Mouse (Mus musculus) right cerebral cortex, adult 18-20 months (tissue): ENCODE data around the gene Tent5c.
A peak's percentile ranks its signal among the peaks of the same experiment; 100 is the strongest.
"Not testable (repeated sequence)": the region's sequence is repeated elsewhere in the genome, so short reads cannot be mapped to it uniquely, and the experiment has no call there.

Experiments
- DNase-seq: peaks from one replicate; pipeline ENCODE4 v3.0.0; 2022; ENCODE audit warnings: mixed read lengths

Gene Tent5c

DNA sequence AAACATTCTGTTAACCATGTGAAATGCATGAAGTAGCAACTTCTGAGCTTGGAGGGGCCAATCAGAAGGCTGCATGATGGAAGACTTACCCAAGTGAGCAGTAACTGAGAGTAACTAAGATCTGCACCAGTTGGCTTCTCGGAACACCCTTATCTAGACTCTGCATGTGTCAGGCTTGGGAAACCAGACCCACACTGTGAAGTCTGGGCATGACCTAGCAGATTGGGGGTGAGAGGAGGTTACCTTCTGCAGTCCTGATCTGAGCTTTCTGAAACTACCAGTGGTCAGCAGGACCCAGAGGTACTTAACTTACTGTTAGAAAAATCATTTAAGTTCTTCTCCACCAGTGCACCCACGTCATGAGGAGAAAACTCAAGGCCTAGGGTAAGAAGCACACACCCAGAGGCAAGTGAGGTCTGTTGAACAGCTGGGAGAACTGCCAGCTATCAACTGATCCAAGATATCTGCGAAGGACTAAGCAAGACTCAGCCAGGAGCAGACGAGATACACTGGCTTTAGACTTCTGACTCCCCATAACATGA lies 50.6 kb downstream of the Tent5c start:
- DNase-seq: no peak

DNA sequence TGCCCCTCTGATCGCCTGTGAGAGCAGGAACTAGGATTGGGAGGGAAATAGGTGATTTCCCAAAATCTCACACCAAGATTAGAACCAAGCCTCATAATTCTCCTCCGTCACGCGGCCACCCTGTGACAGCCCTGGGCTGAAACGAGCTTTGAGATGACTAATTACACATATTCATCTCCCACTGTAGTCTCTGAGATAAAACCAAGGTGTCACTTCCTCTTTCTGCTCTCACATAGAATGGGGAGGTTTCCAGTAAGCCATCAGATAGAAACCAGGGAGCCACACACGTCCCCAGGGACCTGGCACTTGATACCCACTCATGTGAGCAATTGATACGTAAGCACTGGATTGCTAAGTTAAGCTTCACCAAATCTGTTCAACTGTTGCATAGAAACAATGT lies 52.4 kb downstream of the Tent5c start:
- DNase-seq: no peak

- no peak for DNase-seq
Observed at GRCm38 (mm10) chr3:100431705-100432104, 57.4 kb downstream of the Tent5c start.

DNA sequence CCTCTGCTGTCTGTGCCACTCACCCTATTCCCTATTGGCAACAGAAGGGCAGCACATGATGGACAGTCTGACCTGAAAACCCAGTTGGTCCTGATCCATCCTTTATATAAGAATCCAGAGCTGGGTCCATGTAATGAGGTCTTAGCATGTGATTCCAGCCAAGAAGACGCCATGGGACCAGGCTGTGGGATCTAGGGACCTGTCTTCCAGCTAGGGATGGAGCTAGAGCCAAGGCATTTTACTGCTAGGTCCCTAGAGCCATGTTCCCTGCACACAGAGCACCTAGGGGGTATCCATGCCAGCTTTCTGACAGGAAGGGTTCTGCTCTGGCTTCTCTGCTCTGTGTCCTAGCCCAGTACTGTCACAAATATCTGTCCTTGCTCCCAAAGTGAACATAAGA lies 58.4 kb downstream of the Tent5c start:
- DNase-seq: no peak

DNA sequence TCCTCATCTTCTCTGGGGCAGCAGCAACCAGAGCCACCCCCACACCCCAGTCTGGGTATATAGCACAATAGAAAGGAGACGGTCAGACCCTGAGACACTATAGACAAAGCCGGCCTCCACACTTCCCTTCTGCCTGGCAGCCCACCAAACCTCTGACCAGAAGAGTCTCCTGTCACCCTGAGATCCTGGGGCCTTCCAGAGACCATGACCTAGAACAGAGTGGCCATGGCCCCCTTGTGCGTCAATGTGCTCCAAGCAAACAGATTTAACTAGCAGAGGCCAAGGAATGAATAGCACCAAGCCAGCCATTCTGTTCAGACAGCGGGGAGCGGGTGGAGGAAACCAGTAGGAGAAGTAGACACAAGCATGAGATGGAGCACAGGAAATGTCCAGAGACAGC lies 59.0 kb downstream of the Tent5c start:
- DNase-seq: no peak

DNA sequence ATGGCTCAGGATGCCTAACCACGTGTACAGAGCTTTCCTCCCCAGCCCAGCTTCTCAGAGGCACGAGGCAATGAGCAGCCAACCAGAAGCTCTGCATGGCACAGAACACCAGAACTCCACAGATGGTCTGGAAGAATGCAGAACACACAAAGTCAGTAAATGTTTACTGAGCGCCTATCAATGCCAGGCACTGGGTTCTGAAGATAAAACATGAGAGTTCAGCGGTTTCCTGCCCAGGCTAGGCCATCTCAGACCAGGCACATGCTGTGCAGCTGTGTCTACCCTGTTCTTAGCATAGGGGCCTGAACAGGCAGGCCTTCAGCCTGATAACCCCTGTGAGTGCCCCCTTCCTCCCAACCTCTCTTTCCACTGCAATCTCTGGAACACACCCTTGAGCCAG lies 59.5 kb downstream of the Tent5c start:
- no peak for DNase-seq

- no peak for DNase-seq
Observed at GRCm38 (mm10) chr3:100427548-100427947, 61.6 kb downstream of the Tent5c start.

DNA sequence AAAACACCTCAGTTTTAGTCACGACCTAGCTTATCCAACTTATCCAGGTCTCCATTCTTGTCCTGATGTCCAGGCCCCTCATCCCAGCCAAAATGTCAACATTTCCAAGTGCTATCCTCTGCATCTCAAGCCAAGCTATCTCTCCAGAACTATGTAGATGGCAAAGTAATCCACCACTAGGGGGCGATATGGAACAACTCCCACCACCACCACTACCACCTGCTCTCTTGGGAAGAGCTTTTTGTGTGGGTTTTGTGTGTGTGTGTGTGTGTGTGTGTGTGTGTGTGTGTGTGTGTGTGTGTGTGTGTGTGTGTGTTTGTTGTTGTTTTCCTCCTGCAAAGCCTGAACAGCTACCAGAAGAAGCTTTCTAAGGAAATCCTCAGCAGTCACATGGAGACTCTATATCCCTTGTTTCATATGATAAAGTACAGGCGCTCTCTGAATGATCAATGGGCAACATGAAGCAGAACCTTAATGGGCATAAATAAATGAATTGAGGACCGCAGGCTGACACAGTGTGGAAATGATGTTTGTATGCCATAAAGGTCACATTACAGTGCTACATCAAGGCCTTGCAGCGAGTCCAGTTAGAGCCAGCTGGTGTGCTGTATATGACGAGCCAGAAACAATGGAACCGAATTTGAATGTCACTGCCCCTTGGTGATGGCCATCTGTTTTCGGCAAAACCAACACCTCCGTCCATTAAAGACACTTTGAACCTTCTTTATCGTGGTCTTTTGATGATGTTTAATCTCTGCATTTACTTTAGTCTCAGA lies 66.5 kb downstream of the Tent5c start:
- DNase-seq: peak; percentile 28

- peak; percentile 72 for DNase-seq
Observed at GRCm38 (mm10) chr3:100421354-100421753, 67.8 kb downstream of the Tent5c start.

DNA sequence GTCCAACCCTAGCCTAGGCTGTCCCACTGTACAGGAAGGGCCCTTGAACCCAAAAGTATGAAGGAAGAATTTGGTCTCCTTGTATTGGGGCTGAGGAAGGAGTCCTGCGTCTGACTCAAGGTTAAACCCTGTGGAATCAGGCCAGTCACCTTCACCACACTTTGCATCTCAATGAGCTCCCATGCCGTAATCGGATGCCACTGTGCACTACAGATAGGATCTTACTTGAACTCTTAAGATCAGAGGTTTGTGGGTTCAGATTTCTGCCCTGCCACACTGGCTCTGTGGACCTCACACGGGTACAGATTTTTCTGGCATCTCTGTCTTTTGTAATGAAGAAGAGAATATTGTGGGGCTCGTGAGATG lies 68.5 kb downstream of the Tent5c start:
- DNase-seq: no peak

DNA sequence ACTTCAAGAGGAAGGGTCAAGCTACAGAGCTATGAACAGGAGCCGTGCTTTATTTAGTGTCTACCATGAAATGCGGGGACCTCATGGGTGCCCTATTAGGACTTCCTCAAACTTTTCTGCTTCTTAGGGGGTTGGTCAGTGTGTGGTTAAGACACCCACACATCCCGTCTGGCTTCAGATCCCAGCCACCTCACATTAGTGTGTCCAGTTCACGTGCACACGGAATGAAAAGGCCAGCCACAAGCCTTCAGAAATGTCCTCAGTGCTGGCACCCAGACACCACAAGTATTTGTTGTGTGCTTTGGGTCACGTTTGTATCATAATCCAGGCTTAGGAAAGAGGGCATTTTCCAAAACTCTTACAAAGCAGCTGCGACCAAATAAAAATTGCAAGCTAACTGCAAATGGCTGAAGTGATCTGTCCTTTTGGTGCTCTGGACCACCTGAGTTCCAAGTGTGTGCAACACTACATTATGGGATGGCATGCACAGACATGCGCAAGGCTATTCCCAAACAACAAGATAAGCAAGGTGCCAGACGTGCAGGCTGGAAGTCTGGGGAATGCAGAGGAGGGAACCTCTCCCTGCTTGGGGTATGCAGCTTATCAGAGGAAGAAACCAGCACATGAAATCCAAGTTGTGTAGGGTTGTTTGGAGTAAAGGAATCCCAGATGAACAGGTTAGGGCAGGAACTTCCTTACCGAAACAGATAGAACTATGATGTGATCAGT lies 69.0 kb downstream of the Tent5c start:
- DNase-seq: no peak

- no peak for DNase-seq
Observed at GRCm38 (mm10) chr3:100418387-100418786, 70.7 kb downstream of the Tent5c start.

DNA sequence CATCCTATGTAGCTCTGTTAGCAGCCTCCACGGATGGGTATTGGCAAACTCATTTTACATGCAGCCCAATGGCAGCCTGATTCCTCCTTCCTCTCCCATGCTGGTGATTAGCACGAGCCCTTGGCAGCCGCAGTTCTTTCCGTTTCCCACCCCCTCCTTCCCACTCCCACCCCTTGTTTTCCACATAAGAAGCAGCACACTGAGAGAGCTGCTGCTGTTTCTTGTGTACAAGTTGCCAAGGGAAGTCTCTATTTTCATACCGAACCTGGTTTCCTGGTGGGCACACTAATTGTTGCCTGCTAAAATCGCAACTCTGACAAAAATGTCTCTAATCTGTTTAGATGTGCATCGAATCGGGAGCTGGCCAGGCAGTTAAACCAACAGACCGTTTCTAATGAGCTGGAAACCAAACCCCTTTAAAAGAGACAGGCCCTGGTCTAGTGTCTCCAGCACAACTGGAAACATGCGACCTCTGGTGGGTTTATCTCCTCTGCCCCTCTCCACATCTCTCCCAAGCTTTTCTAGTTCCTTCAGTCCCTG lies 71.3 kb downstream of the Tent5c start:
- DNase-seq: peak; percentile 58

DNA sequence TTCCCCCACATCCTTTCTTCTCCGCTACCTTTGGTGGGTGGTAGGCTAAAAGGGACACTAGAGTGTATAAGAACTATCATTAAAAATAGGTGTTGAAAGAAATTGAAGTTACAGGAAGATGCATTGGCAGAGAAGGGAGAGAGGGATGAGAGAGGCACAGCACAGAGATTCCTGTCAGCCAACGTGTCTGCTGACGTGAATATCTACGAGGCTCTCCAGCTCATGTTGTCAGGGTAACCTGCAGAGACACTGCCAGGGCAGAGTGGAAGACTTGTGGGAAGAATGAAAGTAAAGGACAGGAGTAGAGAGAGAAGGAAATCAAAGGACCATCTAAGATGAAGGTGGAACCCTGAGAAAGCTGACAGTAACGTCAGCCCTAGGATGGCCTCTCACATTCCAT lies 73.5 kb downstream of the Tent5c start:
- no peak for DNase-seq

GRCm38 (mm10) chr3:100413586-100413985 lies 75.5 kb downstream of the Tent5c start:
- DNase-seq: not testable (repeated sequence)

DNA sequence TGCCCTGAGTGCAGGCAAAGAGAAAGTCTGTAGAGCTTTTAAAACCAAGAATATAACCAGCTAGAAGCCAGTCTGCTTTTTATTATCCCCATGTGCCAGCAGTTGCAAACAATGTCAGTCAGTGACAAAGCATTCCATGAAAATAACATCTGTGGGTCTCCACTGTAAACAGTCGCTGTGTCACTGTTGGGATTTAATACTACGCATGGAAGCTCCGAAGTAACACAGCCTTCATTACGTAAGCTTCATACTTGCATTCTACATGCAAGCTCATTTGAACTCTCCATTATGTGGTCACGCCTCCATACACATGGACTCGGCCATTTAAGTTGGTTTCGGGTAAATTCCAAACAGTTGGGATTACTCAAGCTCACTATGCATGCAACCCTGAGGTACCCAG lies 77.2 kb downstream of the Tent5c start:
- no peak for DNase-seq

DNA sequence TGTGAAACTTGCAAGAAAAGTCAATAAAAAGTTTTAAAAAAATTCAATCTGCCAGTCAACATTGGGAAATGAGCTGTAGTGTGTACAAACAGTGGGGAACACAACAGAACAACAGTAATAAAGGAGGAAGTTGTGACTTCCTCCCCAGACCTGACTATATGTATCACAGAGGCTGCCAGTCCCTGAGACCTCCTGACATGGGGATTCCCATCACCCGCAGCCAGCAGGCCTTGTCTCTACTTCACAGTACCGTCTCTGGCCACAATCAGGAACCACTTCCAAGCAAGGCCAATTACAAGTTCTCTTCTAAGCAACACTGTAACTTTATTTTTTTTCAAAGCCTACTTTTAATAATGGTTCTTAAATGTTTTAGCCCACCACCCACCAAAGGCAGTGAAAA lies 79.8 kb downstream of the Tent5c start:
- DNase-seq: no peak

DNA sequence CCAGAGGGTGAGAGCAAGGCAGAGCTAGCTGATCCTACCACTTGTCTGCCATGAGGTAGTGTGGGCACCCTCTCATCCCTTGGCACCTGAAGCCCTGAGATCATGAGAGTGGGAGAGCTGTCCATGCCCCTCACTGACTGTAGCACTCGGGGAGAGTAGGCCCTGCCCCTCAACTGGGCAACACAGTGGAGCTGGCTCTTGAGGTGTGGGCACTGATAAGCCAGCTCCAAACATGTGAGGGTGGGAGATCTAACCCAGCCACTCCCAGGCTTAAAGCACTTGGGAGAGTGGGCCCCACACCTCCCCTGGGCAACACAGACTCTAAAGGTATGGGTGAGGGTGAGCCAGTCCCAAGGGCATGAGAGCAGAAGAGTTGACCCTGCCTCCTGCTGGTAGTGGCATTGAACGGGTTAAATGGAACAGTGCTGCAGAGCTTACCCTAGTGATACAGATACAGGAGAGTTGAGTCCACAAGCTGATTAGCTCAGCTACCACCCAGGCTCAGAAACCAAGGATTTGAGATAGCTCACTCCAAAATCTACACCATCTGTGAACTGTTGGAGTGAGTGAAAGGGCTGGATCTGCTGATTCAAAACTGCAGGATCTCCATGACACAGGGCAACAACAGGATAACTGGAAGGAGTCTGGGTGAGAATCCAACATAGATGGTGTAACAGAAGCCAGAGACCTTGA lies 80.6 kb downstream of the Tent5c start:
- no peak for DNase-seq

DNA sequence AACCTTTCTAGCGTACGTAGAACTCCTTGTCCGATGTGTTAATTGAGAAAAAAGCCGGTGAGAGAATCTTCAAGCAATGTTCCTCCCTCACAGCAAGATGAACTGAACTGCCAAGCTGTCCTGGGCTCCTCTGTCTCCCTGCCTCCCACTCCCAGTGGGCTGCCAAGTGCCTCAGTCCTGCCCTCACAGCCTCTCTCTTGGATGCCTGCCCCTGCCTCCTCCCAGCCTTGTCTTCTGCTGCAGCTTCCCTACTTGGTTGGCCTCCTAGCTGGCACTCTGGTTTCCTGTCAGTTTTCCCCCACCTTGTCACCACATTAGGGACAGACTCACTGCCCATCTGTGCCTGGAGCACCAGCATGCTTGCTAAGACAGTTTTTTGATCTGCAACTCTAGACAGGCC lies 86.5 kb downstream of the Tent5c start:
- DNase-seq: peak; percentile 63
